Mouse (Mus musculus) kidney, embryonic 15.5 days (tissue): ENCODE data around the gene Spry1. TPM values are rescaled to one million over a fixed set of nuclear protein-coding genes. Genes with fewer than 3 reads are reported as not detected.
"Not testable (repeated sequence)": the region's sequence is repeated elsewhere in the genome, so short reads cannot be mapped to it uniquely, and the experiment has no call there.

Experiments used
- ATAC-seq: fragments of 200-750 bp; cut with Nextera tagmentation; replicated peaks from 2 replicates; pipeline ENCODE4 v1.8.0; 2017; ENCODE audit warnings: moderate TSS enrichment; ENCODE audit not compliant: low FRiP score
- H3K27ac ChIP-seq: fragments of 300-500 bp; sonication (generic); 2 replicates; pipeline ENCODE4 v1.5.1; 2015; ENCODE audit warnings: mild to moderate bottlenecking, inconsistent platforms
- H3K27me3 ChIP-seq: fragments of 300-500 bp; sonication (generic); 2 replicates; pipeline ENCODE4 v1.6.1; 2015; ENCODE audit warnings: inconsistent platforms
- H3K36me3 ChIP-seq: fragments of 300-500 bp; sonication (generic); 2 replicates; pipeline ENCODE4 v1.6.1; 2015; ENCODE audit warnings: inconsistent platforms
- H3K4me1 ChIP-seq: fragments of 300-500 bp; sonication (generic); 2 replicates; pipeline ENCODE4 v1.6.1; 2015; ENCODE audit warnings: inconsistent platforms
- H3K4me2 ChIP-seq: fragments of 300-500 bp; sonication (generic); 2 replicates; pipeline ENCODE4 v1.6.1; 2015; ENCODE audit warnings: moderate library complexity, mild to moderate bottlenecking, inconsistent platforms
- H3K4me3 ChIP-seq: fragments of 300-500 bp; sonication (generic); replicated peaks from 2 replicates; pipeline ENCODE4 v1.5.1; 2015; ENCODE audit warnings: mild to moderate bottlenecking, inconsistent platforms
- H3K9ac ChIP-seq: fragments of 300-500 bp; sonication (generic); 2 replicates; pipeline ENCODE4 v1.6.1; 2015; ENCODE audit warnings: mild to moderate bottlenecking, inconsistent platforms
- H3K9me3 ChIP-seq: fragments of 300-500 bp; sonication (generic); replicated peaks from 2 replicates; pipeline ENCODE4 v1.6.1; 2016; ENCODE audit warnings: inconsistent platforms
- WGBS: fragments of 180-500 bp; shearing (Covaris S2); methylation state at CpG from one replicate; pipeline ENCODE4 v1.1.7; 2015; ENCODE audit warnings: mixed read lengths; 5-methylcytosine and 5-hydroxymethylcytosine counted together
- polyA plus RNA-seq: library from polyadenylated mRNA; unstranded; fragments of >200 nt; fragmentation: Nextera tagmentation; extraction: Ambion mirVana; gene quantifications from 2 replicates; pipeline ENCODE4 v1.2.1, GENCODE M21; 2015

Spry1 gene
- 36.2 and 38.7 TPM in 2 replicates for polyA plus RNA-seq

DNA sequence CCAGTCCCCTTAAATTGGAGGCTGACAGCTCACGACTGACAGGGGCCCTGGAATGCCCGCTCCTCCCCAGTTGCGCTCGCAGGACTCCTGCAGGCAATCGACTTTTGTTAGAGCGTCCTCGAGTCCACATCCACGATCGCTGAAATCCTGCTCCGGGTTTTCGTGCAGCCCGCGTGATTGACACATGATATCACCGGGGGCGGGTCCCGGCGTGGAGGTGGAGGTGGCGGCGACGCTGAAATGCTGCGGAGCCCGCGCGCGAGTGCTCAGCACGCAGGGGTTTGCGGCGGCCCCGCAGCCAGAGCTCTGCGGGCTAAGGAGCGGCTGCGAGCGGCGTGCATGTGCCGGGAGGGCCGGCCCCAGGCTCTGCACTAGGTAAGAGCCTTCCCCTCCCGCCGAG, at the start of gene Spry1:
TSS of gene Spry1 (plus strand) at position 258 of the 400 bp plus-strand sequence.
- ATAC-seq, result peak; percentile 88
- Histone ChIP-seq H3K4me1 (peaks cover 32% of the 10 kb centered on the region), H3K4me2 (peak within 1 kb of the TSS; percentile 60), H3K9ac (peak within 1 kb of the TSS; percentile 95), H3K27ac (peak within 1 kb of the TSS; percentile 97), H3K27me3 (no peaks in the 10 kb centered on the region), H3K36me3 (peaks cover 22% of the 10 kb centered on the region), H3K4me3 (peak within 1 kb of the TSS; percentile 94), H3K9me3 (no peaks in the 10 kb centered on the region)
- under 1% methylated on average over 38 of the region's 38 CpGs for WGBS

DNA sequence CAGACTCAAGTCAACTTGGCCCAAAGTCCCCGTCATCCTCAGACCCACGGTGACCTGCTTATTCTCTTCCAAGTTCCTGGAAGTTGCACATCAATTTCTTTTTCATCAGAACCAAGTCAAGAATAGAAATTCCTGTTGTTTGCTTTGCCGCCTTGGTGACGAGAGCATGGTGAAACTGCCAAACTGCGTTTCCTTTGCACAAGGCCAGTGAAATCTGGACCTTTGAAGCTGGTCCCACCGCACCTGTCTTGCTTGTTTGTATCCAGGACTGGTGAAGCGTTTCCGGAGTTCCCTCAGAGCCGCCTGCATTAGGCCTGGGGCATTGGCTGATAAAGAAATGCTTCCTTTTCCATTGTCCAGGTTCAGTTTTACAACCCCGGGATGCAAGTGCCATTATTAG, 44.0 kb upstream of the Spry1 start:
- 63% methylated on average over 10 of the region's 10 CpGs for WGBS
- Histone ChIP-seq H3K36me3 (no peaks in the 10 kb centered on the region), H3K9ac (no peak overlapping the region), H3K27me3 (no peaks in the 10 kb centered on the region), H3K4me2 (no peak overlapping the region), H3K4me1 (peaks cover 14% of the 10 kb centered on the region), H3K4me3 (no peak overlapping the region), H3K27ac (no peak overlapping the region), H3K9me3 (no peaks in the 10 kb centered on the region)
- ATAC-seq, result no peak

DNA sequence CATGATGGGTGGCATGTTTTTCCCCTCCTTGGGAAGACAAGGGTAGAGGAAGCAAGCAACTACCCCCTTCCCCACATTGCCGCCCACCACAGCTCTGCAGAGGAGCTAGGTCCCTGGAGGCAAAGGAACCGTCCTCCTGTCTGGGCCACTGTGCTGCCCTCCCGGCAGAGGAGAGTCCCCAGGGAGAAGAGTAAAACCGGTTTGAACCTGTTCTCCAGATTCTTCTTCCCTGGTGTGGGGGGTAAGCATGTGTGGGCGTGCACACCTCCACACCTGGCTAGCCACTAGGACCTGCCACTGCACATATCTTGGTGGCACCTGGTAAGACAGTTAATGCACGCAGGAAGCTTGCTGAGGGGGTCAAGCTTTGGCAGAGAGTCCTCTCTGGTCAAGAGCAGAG, 43.2 kb upstream of the Spry1 start:
- 49% methylated on average over 6 of the region's 6 CpGs for WGBS
- Histone ChIP-seq H3K9ac (no peak overlapping the region), H3K36me3 (no peaks in the 10 kb centered on the region), H3K27ac (no peak overlapping the region), H3K4me1 (peaks cover 14% of the 10 kb centered on the region), H3K4me2 (no peak overlapping the region), H3K9me3 (no peaks in the 10 kb centered on the region), H3K4me3 (no peak overlapping the region), H3K27me3 (no peaks in the 10 kb centered on the region)
- no peak for ATAC-seq

- Histone ChIP-seq H3K9me3 (no peaks in the 10 kb centered on the region), H3K4me1 (peaks cover 14% of the 10 kb centered on the region), H3K4me3 (no peak overlapping the region), H3K4me2 (no peak overlapping the region), H3K27me3 (no peaks in the 10 kb centered on the region), H3K36me3 (no peaks in the 10 kb centered on the region), H3K27ac (no peak overlapping the region), H3K9ac (no peak overlapping the region)
- ATAC-seq, result no peak
- WGBS, result 57% methylated on average over 5 of the region's 5 CpGs
Measured at GRCm38 (mm10) chr3:37597200-37597599, 42.5 kb upstream of the Spry1 start.

DNA sequence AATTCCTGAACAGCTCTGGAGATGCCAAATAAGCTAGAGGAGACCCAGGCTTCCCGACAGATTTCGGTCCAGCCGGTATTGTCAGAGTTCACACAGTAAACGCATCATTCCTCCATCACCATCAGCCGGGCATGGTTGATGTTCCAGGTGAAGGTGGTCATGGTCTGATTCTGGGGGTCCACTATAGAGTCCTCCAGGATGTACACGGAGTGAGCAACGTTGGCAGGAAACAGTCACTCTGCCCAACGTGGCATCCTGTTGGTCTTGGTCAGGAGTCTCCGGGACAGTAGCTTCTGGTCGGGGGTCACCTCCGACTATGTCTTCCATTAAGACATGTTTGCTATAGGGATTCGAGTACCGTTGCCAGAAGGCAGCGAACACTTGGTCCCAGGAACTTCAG, 40.1 kb upstream of the Spry1 start:
- H3K4me1 ChIP-seq, result peaks cover 14% of the 10 kb centered on the region
- H3K27me3 ChIP-seq, H3K27ac ChIP-seq, H3K4me2 ChIP-seq, H3K36me3 ChIP-seq, H3K9ac ChIP-seq, ATAC-seq, H3K4me3 ChIP-seq, H3K9me3 ChIP-seq: not testable (repeated sequence)
- 92% methylated on average over 14 of the region's 14 CpGs for WGBS

DNA sequence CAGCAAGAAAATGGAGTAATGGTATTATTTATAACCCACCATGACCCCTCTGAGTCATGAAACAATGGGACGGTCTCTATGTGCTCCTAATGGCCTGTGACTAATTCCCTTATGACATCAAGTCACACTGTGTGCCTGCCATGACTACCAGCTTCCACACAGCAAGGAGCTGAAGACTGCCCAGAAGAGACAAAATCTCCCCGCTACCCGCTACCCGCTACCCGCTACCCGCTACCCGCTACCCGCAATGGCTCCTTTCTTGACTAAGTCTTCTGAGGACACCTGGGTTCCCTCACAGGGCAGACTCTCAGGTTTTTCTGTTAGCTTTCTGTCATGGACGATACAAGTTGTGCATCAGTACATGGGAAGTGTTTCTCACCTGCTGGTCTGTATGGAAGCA, 37.4 kb upstream of the Spry1 start:
- 95% methylated on average over 9 of the region's 9 CpGs for WGBS
- no peak overlapping the region for H3K4me2 ChIP-seq
- no peaks in the 10 kb centered on the region for H3K4me1 ChIP-seq
- no peaks in the 10 kb centered on the region for H3K36me3 ChIP-seq
- no peaks in the 10 kb centered on the region; the same call in 1 of the 2 replicates for H3K9me3 ChIP-seq
- H3K9ac ChIP-seq, result no peak overlapping the region
- H3K4me3 ChIP-seq, result no peak overlapping the region
- no peaks in the 10 kb centered on the region for H3K27me3 ChIP-seq
- ATAC-seq, result no peak
- H3K27ac ChIP-seq, result no peak overlapping the region

- Histone ChIP-seq H3K4me2 (no peak overlapping the region), H3K9me3 (no peaks in the 10 kb centered on the region; the same call in 1 of the 2 replicates), H3K27ac (no peak overlapping the region), H3K27me3 (no peaks in the 10 kb centered on the region), H3K9ac (no peak overlapping the region), H3K4me1 (no peaks in the 10 kb centered on the region), H3K36me3 (no peaks in the 10 kb centered on the region), H3K4me3 (no peak overlapping the region)
- 79% methylated on average over 7 of the region's 7 CpGs for WGBS
- ATAC-seq, result no peak
Measured at GRCm38 (mm10) chr3:37602890-37603289, 36.9 kb upstream of the Spry1 start.

GRCm38 (mm10) chr3:37603541-37603940, 36.2 kb upstream of the Spry1 start:
- Histone ChIP-seq H3K27me3 (no peaks in the 10 kb centered on the region), H3K4me3 (no peak overlapping the region), H3K36me3 (no peaks in the 10 kb centered on the region), H3K27ac (no peak overlapping the region), H3K4me2 (no peak overlapping the region), H3K9me3 (no peaks in the 10 kb centered on the region; the same call in 1 of the 2 replicates), H3K4me1 (no peaks in the 10 kb centered on the region), H3K9ac (no peak overlapping the region)
- ATAC-seq, result no peak
- WGBS, result 80% methylated on average over 3 of the region's 3 CpGs

GRCm38 (mm10) chr3:37604976-37605875, 34.5 kb upstream of the Spry1 start:
- no peaks in the 10 kb centered on the region for H3K36me3 ChIP-seq
- H3K9me3 ChIP-seq, result no peaks in the 10 kb centered on the region; the same call in none of the 2 replicates
- no peak for ATAC-seq
- H3K9ac ChIP-seq, result no peak overlapping the region
- H3K4me3 ChIP-seq, result no peak overlapping the region
- no peaks in the 10 kb centered on the region for H3K4me1 ChIP-seq
- no peak overlapping the region for H3K4me2 ChIP-seq
- no peak overlapping the region for H3K27ac ChIP-seq
- no peaks in the 10 kb centered on the region for H3K27me3 ChIP-seq
- WGBS, result 64% methylated on average over 13 of the region's 13 CpGs

GRCm38 (mm10) chr3:37605876-37606238, 33.9 kb upstream of the Spry1 start:
- Histone ChIP-seq H3K36me3 (no peaks in the 10 kb centered on the region), H3K4me1 (no peaks in the 10 kb centered on the region), H3K9me3 (no peaks in the 10 kb centered on the region; the same call in none of the 2 replicates), H3K27me3 (no peaks in the 10 kb centered on the region), H3K4me3 (no peak overlapping the region), H3K27ac (no peak overlapping the region), H3K4me2 (no peak overlapping the region), H3K9ac (no peak overlapping the region)
- no peak for ATAC-seq
- 87% methylated on average over 10 of the region's 10 CpGs for WGBS

- Histone ChIP-seq H3K27ac (no peak overlapping the region), H3K4me2 (no peak overlapping the region), H3K27me3 (no peaks in the 10 kb centered on the region), H3K9me3 (no peaks in the 10 kb centered on the region; the same call in none of the 2 replicates), H3K36me3 (no peaks in the 10 kb centered on the region), H3K4me1 (peaks cover 3% of the 10 kb centered on the region; the same call in 1 of the 2 replicates), H3K4me3 (no peak overlapping the region), H3K9ac (no peak overlapping the region)
- WGBS, result 89% methylated on average over 4 of the region's 4 CpGs
- ATAC-seq, result no peak
Measured at GRCm38 (mm10) chr3:37608926-37609325, 30.8 kb upstream of the Spry1 start.

DNA sequence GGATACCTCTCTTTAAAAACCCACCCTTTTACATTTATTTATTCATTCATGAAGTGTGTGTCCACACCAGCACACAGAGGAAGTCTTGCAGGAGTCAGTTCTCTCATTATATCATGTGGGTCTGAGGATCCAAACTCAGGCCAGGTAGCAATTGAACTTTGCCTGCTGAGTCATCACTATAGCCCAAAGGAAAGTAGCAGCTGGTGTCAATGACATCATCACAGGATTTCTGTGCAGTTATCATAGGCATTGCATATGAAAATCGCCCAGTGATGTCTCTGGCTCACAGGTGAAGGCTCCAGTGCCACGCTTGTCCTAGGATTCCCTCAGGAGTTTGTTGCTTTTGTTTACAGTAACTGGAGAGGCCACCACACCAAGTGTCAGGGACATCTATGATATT, 29.1 kb upstream of the Spry1 start:
- 87% methylated on average over 2 of the region's 2 CpGs for WGBS
- no peaks in the 10 kb centered on the region for H3K36me3 ChIP-seq

More for the DNA sequence above, 29.1 kb upstream of the Spry1 start:
- no peak for ATAC-seq
- no peaks in the 10 kb centered on the region; the same call in none of the 2 replicates for H3K9me3 ChIP-seq
- no peak overlapping the region for H3K27ac ChIP-seq
- no peak overlapping the region for H3K4me2 ChIP-seq
- no peak overlapping the region for H3K4me3 ChIP-seq
- no peak overlapping the region for H3K9ac ChIP-seq
- H3K4me1 ChIP-seq, result peaks cover 17% of the 10 kb centered on the region; the same call in 1 of the 2 replicates
- H3K27me3 ChIP-seq, result no peaks in the 10 kb centered on the region
